Mouse (Mus musculus) hindbrain, embryonic 11.5 days (tissue): ENCODE results near the gene D17H6S53E. TPM values are rescaled to one million over a fixed set of nuclear protein-coding genes. Genes with fewer than 3 reads are reported as not detected.

Experiments used
- ATAC-seq: fragments of 200-750 bp; cut with Nextera tagmentation; 2 replicates; pipeline ENCODE4 v1.8.0; 2017; ENCODE audit warnings: mild to moderate bottlenecking, moderate TSS enrichment, moderate library complexity; ENCODE audit not compliant: low FRiP score
- DNase-seq: peaks from one replicate; pipeline ENCODE4 v3.0.0-alpha.2; 2015; ENCODE audit warnings: low spot score
- H3K27ac ChIP-seq: fragments of 300-500 bp; sonication (generic); 2 replicates; pipeline ENCODE4 v1.5.1; 2014; ENCODE audit warnings: mild to moderate bottlenecking, low read depth, low read length
- H3K27me3 ChIP-seq: fragments of 300-500 bp; sonication (generic); 2 replicates; pipeline ENCODE4 v1.6.1; 2014; ENCODE audit warnings: mild to moderate bottlenecking, low read length, moderate library complexity, mixed read lengths; ENCODE audit not compliant: control insufficient read depth, insufficient read depth
- H3K36me3 ChIP-seq: fragments of 300-500 bp; sonication (generic); 2 replicates; pipeline ENCODE4 v1.6.1; 2014; ENCODE audit warnings: mild to moderate bottlenecking, low read length, moderate library complexity, mixed read lengths; ENCODE audit not compliant: control insufficient read depth, insufficient read depth
- H3K4me1 ChIP-seq: fragments of 300-500 bp; sonication (generic); replicated peaks from 2 replicates; pipeline ENCODE4 v1.6.1; 2014; ENCODE audit warnings: low read length, mixed read lengths; ENCODE audit not compliant: control insufficient read depth, insufficient read depth
- H3K4me2 ChIP-seq: fragments of 300-500 bp; sonication (generic); replicated peaks from 2 replicates; pipeline ENCODE4 v1.6.1; 2014; ENCODE audit warnings: mild to moderate bottlenecking, low read depth, low read length
- H3K4me3 ChIP-seq: fragments of 300-500 bp; sonication (generic); 2 replicates; pipeline ENCODE4 v1.5.1; 2014; ENCODE audit warnings: low read depth, low read length
- H3K9ac ChIP-seq: fragments of 300-500 bp; sonication (generic); 2 replicates; pipeline ENCODE4 v1.6.1; 2014; ENCODE audit warnings: low read depth, low read length
- H3K9me3 ChIP-seq: fragments of 300-500 bp; sonication (generic); 2 replicates; pipeline ENCODE4 v1.6.1; 2016; ENCODE audit warnings: low read length; ENCODE audit not compliant: control insufficient read depth
- WGBS: fragments of 180-500 bp; shearing (Covaris S2); extraction: QIAGEN DNeasy Blood & Tissue Kit; methylation state at CpG from one replicate; pipeline ENCODE4 v1.1.7; 2014; 5-methylcytosine and 5-hydroxymethylcytosine counted together
- polyA plus RNA-seq: library from polyadenylated mRNA; unstranded; fragments of >200 nt; fragmentation: Nextera tagmentation; extraction: Ambion mirVana; gene quantifications from 2 replicates; pipeline ENCODE4 v1.2.1, GENCODE M21; 2014

The D17H6S53E gene
- polyA plus RNA-seq, 1 experiment from 2014 or later, result 9.2 TPM

GRCm38 (mm10) chr17:35164568-35165450 lies 38.6 kb downstream of the D17H6S53E start, which contains the start of gene Prrc2a:
Prrc2a (minus strand) TSS chr17:35164897.
- Histone ChIP-seq H3K36me3 (peaks cover 15% of the 10 kb centered on the region), H3K27me3 (no peaks in the 10 kb centered on the region), H3K4me1 (peaks cover 5% of the 10 kb centered on the region; the same call in 1 of the 2 replicates), H3K9ac (peak within 1 kb of the TSS; percentile 100), H3K9me3 (no peaks in the 10 kb centered on the region), H3K27ac (peak within 1 kb of the TSS; percentile 93), H3K4me3 (peak within 1 kb of the TSS; percentile 100), H3K4me2 (peak within 1 kb of the TSS; percentile 92)
- WGBS, result under 1% methylated on average over 58 of the region's 89 CpGs
- DNase-seq, result peak; percentile 98
- peak; percentile 95 for ATAC-seq

GRCm38 (mm10) chr17:35165451-35166155 lies 39.4 kb downstream of the D17H6S53E start:
- peak; percentile 90 for ATAC-seq
- WGBS, result 27% methylated on average over 12 of the region's 12 CpGs
- peak overlapping the region; percentile 67 for H3K4me2 ChIP-seq
- H3K4me3 ChIP-seq, result peak overlapping the region; percentile 100
- no peaks in the 10 kb centered on the region for H3K27me3 ChIP-seq
- H3K4me1 ChIP-seq, result peaks cover 5% of the 10 kb centered on the region; the same call in 1 of the 2 replicates
- H3K9me3 ChIP-seq, result no peaks in the 10 kb centered on the region
- peak; percentile 33 for DNase-seq
- peaks cover 9% of the 10 kb centered on the region; the same call in 1 of the 2 replicates for H3K36me3 ChIP-seq
- H3K9ac ChIP-seq, result peak overlapping the region; percentile 64
- peak overlapping the region; percentile 91 for H3K27ac ChIP-seq

GRCm38 (mm10) chr17:35166352-35167035 lies 40.3 kb downstream of the D17H6S53E start:
- Histone ChIP-seq H3K27me3 (no peaks in the 10 kb centered on the region), H3K36me3 (peaks cover 3% of the 10 kb centered on the region; the same call in 1 of the 2 replicates), H3K4me3 (no peak overlapping the region), H3K9ac (peak overlapping the region; percentile 64; the same call in 1 of the 2 replicates), H3K27ac (peak overlapping the region; percentile 91; the same call in 1 of the 2 replicates), H3K4me1 (peaks cover 5% of the 10 kb centered on the region; the same call in 1 of the 2 replicates), H3K9me3 (no peaks in the 10 kb centered on the region), H3K4me2 (peak overlapping the region; percentile 67)
- peak; percentile 70 for DNase-seq
- ATAC-seq, result no peak
- WGBS, result 78% methylated on average over 8 of the region's 8 CpGs

- Histone ChIP-seq H3K4me3 (no peak overlapping the region), H3K27ac (no peak overlapping the region)
Measured at GRCm38 (mm10) chr17:35167794-35168193, 41.6 kb downstream of the D17H6S53E start.

GRCm38 (mm10) chr17:35168541-35169207 lies 42.5 kb downstream of the D17H6S53E start:
- WGBS, result 20% methylated on average over 4 of the region's 4 CpGs
- Histone ChIP-seq H3K27me3 (no peaks in the 10 kb centered on the region), H3K4me2 (no peak overlapping the region), H3K9me3 (no peaks in the 10 kb centered on the region), H3K4me1 (no peaks in the 10 kb centered on the region), H3K27ac (no peak overlapping the region), H3K36me3 (no peaks in the 10 kb centered on the region), H3K9ac (peak overlapping the region; percentile 8; the same call in 1 of the 2 replicates), H3K4me3 (no peak overlapping the region)
- DNase-seq (peak; percentile 75), ATAC-seq (no peak)

More at GRCm38 (mm10) chr17:35167794-35168193, 41.6 kb downstream of the D17H6S53E start:
- WGBS, result 89% methylated on average over 7 of the region's 7 CpGs
- peaks cover 3% of the 10 kb centered on the region; the same call in 1 of the 2 replicates for H3K4me1 ChIP-seq
- ATAC-seq, result no peak
- no peaks in the 10 kb centered on the region for H3K9me3 ChIP-seq
- DNase-seq, result no peak
- H3K4me2 ChIP-seq, result no peak overlapping the region
- no peaks in the 10 kb centered on the region for H3K36me3 ChIP-seq
- no peak overlapping the region for H3K9ac ChIP-seq
- no peaks in the 10 kb centered on the region for H3K27me3 ChIP-seq

- no peak overlapping the region for H3K4me2 ChIP-seq
- no peak overlapping the region for H3K9ac ChIP-seq
- 69% methylated on average over 11 of the region's 11 CpGs for WGBS
- H3K27me3 ChIP-seq, result no peaks in the 10 kb centered on the region
- ATAC-seq (no peak), DNase-seq (no peak)
- H3K9me3 ChIP-seq, result no peaks in the 10 kb centered on the region
- no peak overlapping the region for H3K4me3 ChIP-seq
- H3K27ac ChIP-seq, result no peak overlapping the region
- H3K4me1 ChIP-seq, result no peaks in the 10 kb centered on the region
- no peaks in the 10 kb centered on the region for H3K36me3 ChIP-seq
Measured at GRCm38 (mm10) chr17:35172445-35173234, 46.5 kb downstream of the D17H6S53E start.

GRCm38 (mm10) chr17:35173329-35173728 lies 47.2 kb downstream of the D17H6S53E start:
- H3K9ac ChIP-seq, result no peak overlapping the region

More at GRCm38 (mm10) chr17:35173329-35173728, 47.2 kb downstream of the D17H6S53E start:
- WGBS, result 69% methylated on average over 3 of the region's 3 CpGs
- ATAC-seq, result no peak
- no peaks in the 10 kb centered on the region for H3K36me3 ChIP-seq
- H3K27me3 ChIP-seq, result no peaks in the 10 kb centered on the region
- H3K9me3 ChIP-seq, result no peaks in the 10 kb centered on the region
- no peaks in the 10 kb centered on the region for H3K4me1 ChIP-seq
- no peak overlapping the region for H3K4me3 ChIP-seq
- no peak overlapping the region for H3K4me2 ChIP-seq
- no peak for DNase-seq
- H3K27ac ChIP-seq, result no peak overlapping the region
